Mouse (Mus musculus): ENCODE results near the gene Urb1.

- TF ChIP-seq EP300 (IDR thresholded peaks at IDR 0.05; ENCODE audit: insufficient read depth, low read depth, low read length): no peak
- TF ChIP-seq CTCF (IDR thresholded peaks at IDR 0.05): no peak
Measured at GRCm38 (mm10) chr16:90856552-90857200, 46.5 kb upstream of the Urb1 start.
